Mouse (Mus musculus) layer of hippocampus, adult 9-10 months (tissue): ENCODE measurements around the gene Kcnh1.

Source experiments
- DNase-seq: peaks from one replicate; pipeline ENCODE4 v3.0.0; 2022; ENCODE audit warnings: low spot score

Kcnh1 gene

GRCm38 (mm10) chr1:192415813-192416212, 225.2 kb downstream of the Kcnh1 start:
- DNase-seq = no peak

- DNase-seq = no peak
These were observed 225.8 kb downstream of the Kcnh1 start for GRCm38 (mm10) chr1:192416241-192416821.

GRCm38 (mm10) chr1:192419176-192419575, 228.6 kb downstream of the Kcnh1 start:
- no peak for DNase-seq

DNA sequence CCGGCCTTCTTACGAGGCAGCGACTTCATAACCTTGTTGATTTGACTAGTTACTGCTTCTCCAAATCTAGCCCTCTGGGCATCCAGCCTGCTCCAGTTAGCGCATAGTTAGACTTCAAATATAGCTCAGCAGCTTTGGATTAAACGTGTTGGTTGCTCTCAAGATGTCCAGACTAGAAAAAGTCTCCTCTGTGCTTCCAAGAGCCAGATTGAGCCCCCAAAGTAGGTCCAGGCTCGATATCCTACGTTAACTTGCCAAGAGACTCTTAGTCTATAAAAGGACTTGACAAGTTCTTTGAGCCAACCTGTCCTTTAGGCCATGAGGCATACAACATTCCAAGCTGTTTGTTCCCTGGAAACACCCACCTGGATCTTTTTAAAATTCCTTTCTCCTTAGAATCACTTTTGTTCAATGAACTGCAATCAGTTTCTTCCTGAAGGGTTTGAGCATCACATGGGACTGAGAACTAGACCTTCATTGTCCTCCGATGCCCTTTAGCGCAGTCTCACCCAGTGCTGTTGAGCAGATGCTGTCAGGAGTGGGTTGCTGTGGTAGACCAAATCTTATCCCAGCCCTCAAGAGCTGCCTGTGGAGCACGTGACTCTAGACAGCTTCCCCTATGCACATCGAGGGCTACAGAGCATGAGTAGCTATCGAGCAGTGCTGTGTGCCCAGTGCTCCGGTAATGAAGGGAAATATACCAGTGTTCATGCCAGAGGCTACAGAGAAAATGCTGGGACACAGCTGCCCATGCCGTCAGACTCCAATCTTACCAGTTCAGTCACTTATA, 231.0 kb downstream of the Kcnh1 start:
- DNase-seq = no peak

- DNase-seq = no peak
These were observed 240.8 kb downstream of the Kcnh1 start for GRCm38 (mm10) chr1:192431423-192431822.

GRCm38 (mm10) chr1:192435503-192435902, 244.9 kb downstream of the Kcnh1 start:
- no peak for DNase-seq

DNA sequence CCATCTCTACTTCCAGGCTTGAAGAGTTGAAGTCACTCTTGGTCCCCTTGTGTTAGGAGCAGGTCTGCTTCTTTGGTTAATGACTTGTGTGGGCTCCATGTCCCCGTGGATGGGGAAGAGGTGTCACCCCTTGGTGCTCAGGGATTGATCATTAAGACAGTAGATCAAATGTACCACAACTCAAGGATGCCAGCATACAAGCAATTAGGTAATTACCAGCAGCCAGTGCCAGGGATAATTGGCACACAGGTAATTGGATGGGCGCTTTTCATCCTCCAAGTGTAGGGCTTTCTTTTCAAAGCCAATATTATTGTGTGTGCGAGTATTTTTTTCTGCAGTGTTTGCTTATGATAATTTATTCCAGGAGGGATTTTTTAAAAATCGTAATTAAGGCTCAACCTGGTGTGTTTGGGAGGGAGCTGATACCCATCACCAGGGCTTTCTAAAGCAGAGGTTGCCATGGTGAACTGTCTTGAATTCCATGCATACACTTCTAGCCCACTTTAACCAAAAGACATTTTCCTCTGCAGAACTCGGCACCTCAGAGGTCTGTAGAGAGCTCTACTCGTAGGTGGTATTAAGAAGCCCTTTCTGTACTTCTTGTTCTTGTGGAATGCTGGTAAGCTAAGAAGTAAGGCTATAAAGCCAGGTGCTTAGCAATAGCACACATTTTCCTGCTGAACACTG, 248.7 kb downstream of the Kcnh1 start:
- DNase-seq = no peak

DNA sequence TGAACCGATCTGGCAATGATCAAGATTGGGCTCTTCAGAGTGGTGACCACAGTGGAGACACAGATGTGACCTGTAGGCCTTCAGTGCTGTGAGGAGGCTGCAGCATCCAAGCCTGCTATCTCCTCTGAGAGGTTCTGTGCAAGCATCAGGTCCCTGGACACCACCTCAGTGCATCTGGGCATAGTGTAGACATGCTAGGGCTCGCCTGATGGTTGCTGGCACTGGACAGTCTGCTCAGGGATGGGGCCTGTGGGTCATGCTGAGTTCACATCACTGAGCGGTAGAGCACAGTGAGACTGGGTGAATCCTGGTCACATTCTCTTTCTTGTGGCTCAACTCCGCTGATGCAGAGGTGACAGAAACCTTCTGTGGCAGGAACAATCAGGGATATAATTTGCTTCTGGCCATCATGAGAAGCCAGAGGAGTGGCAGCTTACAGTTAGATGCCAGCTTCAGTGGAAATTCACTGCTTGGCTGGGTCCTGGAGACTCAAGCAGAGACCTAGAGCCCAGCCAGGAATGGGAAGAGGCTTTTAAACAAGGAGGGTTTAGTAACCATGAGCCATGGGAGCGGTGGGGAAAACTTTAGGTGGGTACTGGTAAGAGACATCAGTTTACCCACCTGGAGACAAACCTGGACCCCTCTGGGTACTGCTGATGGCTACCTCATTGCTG, 252.3 kb downstream of the Kcnh1 start:
- no peak for DNase-seq

GRCm38 (mm10) chr1:192443998-192444657, 253.6 kb downstream of the Kcnh1 start:
- no peak for DNase-seq

DNA sequence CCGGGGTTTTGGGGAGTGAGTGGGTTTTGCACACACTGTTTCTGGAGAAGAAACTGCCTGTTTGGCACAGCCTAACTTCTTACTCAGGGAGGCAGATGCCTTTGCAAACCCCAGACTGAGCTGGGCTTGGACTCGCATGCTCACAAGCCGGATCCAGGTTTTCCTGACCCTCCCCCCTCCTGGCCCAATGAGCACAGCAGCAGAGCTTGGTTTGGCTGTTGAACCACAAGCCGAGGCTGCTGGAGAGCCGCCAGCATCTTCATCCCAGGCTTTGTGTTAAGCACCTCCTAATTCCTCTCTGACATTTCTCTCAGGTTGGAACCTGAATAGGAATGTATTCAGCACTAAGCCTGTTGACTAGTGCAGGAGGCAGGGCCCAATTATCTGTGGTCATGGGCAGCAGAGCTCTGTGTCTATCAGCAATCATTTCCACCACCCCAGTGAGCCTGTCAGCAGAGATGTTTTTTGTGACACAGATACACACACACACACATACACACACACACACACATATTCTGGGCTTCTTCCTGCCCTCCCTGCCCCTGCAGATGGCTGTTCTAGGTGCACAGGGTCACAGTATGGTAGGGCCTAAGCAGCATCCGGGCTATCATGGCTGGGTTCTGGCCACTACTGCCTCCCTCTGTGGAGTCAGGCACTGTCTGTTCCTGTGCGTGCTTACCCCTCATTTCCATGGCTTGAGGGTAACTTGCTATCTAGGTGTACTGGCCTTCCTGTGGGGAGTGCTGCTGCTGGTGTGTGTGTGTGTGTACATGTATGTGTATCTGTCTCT, 254.3 kb downstream of the Kcnh1 start:
- DNase-seq = peak; percentile 30

DNA sequence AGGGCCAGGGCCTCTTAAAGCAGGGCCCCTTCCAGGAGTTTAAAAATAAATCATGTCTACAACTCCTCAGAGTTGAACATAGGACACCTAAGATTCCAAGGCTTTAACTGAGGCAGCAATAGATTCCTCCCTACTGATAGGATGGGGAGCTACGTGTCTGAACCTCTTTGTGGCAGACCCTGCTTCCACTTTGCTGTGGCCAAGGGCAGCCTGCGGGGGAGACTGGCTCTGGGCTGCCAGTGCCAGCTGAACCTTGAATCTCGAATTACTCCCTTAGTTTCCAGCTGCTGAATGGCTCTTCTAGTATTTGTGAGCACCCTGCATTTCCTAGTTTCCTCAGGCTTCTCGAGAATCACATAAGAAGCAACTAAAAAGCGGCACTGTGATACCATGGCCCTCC, 255.6 kb downstream of the Kcnh1 start:
- no peak for DNase-seq

- no peak for DNase-seq
These were observed 257.1 kb downstream of the Kcnh1 start for GRCm38 (mm10) chr1:192447666-192448065.

- no peak for DNase-seq
These were observed 257.9 kb downstream of the Kcnh1 start for GRCm38 (mm10) chr1:192448512-192448911.

GRCm38 (mm10) chr1:192449572-192450351, 259.2 kb downstream of the Kcnh1 start:
- DNase-seq = no peak

DNA sequence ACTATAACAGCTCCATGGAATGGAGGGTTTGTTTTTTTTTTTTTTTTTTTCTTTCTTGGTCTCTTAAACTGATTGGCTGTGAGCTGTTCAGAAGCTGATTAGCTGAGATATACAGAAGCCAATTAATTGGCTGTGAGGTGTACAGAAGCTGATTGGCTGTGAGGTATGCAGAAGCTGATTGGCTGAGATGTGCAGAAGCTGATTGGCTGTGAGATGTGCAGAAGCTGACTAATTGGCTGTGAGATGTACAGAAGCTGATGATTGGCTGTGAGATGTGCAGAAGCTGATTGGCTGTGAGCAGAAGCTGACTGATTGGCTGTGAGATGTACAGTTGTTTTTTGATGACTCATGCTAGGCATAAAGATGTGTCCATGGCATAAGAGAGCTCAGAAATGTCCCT, 259.9 kb downstream of the Kcnh1 start:
- DNase-seq = no peak

GRCm38 (mm10) chr1:192451722-192452121, 261.1 kb downstream of the Kcnh1 start:
- peak; percentile 26 for DNase-seq

GRCm38 (mm10) chr1:192454501-192454900, 263.9 kb downstream of the Kcnh1 start:
- no peak for DNase-seq

GRCm38 (mm10) chr1:192454981-192455380, 264.4 kb downstream of the Kcnh1 start:
- no peak for DNase-seq

- DNase-seq = no peak
These were observed 266.5 kb downstream of the Kcnh1 start for GRCm38 (mm10) chr1:192457037-192457436.

DNA sequence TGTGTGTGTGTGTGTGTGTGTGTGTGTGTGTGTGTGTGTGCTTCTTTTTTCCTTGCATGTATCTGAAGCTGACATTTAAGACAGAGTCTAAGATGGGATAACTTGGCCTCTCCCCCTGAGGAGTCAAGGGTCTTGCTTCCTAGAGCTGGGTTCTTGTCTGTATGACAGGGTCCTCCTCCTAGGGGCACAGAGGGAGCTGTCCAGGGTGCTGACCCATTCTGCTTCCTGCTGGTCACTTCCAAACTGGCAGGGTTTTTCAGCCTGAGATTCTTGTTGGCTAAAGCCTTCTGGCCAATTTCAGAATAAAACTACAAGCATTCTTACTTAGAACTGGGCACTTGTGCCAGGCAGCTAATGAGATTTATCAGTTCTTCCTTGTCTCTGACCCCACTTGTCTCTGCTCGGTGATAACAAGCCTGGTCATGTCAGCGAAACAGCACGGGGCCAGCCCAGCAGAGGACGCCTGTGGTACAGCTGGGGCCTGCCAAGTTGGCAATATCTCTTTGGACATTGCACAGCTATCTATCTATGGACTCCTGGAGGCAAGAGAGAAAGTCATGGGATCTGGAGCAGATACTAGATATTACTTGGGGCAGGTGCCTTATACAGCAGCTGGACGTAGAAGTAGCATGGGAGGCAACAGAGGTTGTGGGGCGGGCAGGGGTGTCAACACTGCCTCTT, 267.1 kb downstream of the Kcnh1 start:
- DNase-seq = no peak
